Mouse (Mus musculus): Measurements from ENCODE around the gene Rnf149. TPM values are rescaled to one million over a fixed set of nuclear protein-coding genes. Genes with fewer than 3 reads are reported as not detected.

Gene Rnf149
- polyA plus RNA-seq, 1 experiment from 2014 or later: 21.0 TPM

DNA sequence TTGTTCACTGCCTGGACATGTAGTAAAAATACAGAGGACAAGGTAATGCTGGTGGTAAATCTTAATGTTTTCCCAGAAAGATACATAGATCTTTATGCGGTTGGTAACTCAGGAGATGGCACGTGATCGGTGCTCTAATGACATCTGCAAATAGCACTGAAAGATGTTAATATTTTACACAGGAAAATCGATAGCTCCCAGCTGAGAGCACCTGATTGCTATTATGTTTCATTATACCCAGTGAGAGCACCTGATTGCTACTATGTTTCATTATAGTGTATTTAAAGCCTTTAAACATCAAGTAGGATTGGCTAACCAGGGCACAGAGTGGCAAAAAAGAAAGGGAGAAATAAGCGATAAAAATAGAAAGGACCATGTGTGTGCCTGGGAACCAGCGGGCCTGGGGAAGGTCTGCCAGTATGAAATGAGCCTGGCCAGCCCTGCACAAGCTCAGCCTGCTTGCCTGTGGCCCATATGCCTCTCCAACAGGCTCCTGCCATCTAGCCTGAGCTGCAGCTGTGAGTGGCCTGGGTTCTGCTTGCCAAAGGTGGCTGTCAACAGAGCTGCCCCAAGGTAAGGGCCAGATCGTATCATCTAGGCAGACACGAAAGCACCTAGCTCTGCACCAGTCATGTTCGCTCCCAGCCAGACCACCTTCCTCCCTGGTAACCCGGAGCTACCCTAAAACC lies 61.8 kb downstream of the Rnf149 start:
- Histone ChIP-seq H3K9me3 (peaks cover 7% of the 10 kb centered on the region; the same call in 1 of the 2 replicates), H3K4me1 (replicated peaks) (no peaks in the 10 kb centered on the region), H3K4me3 (no peak overlapping the region), H3K36me3 (no peaks in the 10 kb centered on the region), H3K27ac (no peak overlapping the region), H3K27me3 (ENCODE audit: insufficient read depth, poor library complexity, severe bottlenecking) (no peaks in the 10 kb centered on the region)
- no peak for DNase-seq (ENCODE audit: low spot score)
- 88% methylated on average over 10 of the region's 10 CpGs for WGBS

DNA sequence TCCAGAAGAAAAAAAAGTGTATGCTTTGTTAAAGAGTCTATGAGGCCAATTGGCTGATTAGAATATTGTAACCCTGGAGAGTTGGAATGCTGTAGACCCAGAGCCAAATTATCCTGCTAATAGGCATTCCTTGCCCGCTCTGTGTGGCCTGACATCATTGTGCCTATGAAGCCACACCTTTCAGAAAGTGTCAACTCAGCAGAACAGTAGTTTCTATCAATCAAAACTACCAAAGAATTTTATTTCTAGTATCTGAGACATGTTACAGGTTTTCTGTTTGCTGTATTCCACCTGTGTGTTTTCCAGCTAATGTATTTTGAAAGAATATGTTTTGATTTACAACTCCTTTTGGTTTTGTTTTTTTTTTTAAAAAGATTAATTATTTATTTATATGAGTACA lies 65.0 kb downstream of the Rnf149 start:
- Histone ChIP-seq H3K27me3 (ENCODE audit: insufficient read depth, poor library complexity, severe bottlenecking) (no peaks in the 10 kb centered on the region), H3K9me3 (no peaks in the 10 kb centered on the region), H3K4me3 (no peak overlapping the region), H3K4me1 (replicated peaks) (no peaks in the 10 kb centered on the region), H3K27ac (no peak overlapping the region), H3K36me3 (no peaks in the 10 kb centered on the region)
- DNase-seq (ENCODE audit: low spot score): no peak
- 89% methylated on average over 1 of the region's 1 CpGs for WGBS

DNA sequence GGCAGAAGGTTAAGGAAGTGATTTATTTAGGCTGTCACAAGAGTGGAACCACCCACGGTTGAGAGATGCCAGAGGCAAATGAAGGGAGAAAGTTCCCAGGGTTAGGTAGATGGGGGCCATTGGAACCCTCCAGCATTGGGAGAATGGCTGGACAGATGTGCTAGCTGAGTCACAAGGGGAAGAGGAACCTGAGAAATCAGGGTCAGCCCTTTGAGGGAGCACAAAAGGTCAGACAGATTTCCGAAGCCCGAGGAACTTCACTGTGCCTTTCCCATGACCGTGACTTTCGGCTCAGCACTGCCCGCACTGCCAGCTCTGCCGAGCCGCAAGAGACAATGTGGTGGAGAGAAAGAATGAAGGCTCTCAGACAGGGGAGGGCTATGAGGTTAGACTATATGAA lies 65.4 kb downstream of the Rnf149 start:
- no peak for DNase-seq (ENCODE audit: low spot score)
- no peaks in the 10 kb centered on the region for H3K9me3 ChIP-seq
- WGBS: 79% methylated on average over 8 of the region's 8 CpGs
- H3K4me1 ChIP-seq (replicated peaks): no peaks in the 10 kb centered on the region
- no peak overlapping the region for H3K4me3 ChIP-seq
- no peaks in the 10 kb centered on the region for H3K27me3 ChIP-seq (ENCODE audit: insufficient read depth, poor library complexity, severe bottlenecking)
- no peak overlapping the region for H3K27ac ChIP-seq
- H3K36me3 ChIP-seq: no peaks in the 10 kb centered on the region

DNA sequence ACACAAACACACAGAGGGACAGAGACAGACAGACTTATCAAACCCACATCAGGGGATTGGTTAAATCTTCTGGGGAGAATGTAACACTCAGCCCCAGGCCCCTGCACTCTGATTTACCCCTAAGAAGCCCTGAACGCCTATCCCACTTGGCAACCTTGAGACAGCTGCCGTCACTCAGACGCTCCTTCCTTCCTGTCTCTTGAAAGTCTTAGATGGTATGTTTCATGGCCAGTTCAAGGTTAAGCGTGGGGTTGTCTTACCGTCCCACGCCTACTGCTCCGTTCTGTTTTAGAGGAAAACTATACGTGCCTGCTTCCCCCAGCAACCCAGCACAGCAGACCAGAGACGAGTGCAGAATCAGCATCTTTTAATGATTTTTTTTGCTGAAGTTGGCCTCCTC lies 71.6 kb downstream of the Rnf149 start:
- no peak for DNase-seq (ENCODE audit: low spot score)
- H3K36me3 ChIP-seq: no peaks in the 10 kb centered on the region
- WGBS: 82% methylated on average over 9 of the region's 9 CpGs
- no peaks in the 10 kb centered on the region for H3K9me3 ChIP-seq
- no peak overlapping the region for H3K4me3 ChIP-seq
- no peaks in the 10 kb centered on the region for H3K4me1 ChIP-seq (replicated peaks)
- H3K27ac ChIP-seq: no peak overlapping the region
- H3K27me3 ChIP-seq (ENCODE audit: insufficient read depth, poor library complexity, severe bottlenecking): no peaks in the 10 kb centered on the region

DNA sequence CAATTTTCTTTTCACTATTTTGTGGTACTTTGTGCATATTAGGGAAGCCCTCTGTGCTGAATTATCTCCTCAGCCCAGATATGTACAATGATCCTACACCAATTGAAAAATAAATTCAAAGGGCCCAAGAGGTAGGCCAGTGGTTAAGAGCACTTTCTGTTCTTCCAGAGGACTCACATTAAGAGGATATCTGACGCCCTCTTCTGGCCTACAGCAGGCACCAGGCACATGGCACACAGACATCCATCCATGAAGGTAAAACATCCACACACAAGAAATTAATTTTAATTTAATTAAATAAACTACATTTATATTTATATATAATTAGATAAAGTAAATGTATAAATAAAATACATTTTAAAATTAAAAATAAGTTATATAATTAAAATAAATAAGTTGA lies 72.9 kb downstream of the Rnf149 start:
- H3K4me1 ChIP-seq (replicated peaks): no peaks in the 10 kb centered on the region
- H3K4me3 ChIP-seq: no peak overlapping the region
- H3K9me3 ChIP-seq: no peaks in the 10 kb centered on the region
- no peaks in the 10 kb centered on the region for H3K27me3 ChIP-seq (ENCODE audit: insufficient read depth, poor library complexity, severe bottlenecking)
- DNase-seq (ENCODE audit: low spot score): no peak
- WGBS: 14% methylated on average over 1 of the region's 1 CpGs
- H3K27ac ChIP-seq: no peak overlapping the region
- no peaks in the 10 kb centered on the region for H3K36me3 ChIP-seq

DNA sequence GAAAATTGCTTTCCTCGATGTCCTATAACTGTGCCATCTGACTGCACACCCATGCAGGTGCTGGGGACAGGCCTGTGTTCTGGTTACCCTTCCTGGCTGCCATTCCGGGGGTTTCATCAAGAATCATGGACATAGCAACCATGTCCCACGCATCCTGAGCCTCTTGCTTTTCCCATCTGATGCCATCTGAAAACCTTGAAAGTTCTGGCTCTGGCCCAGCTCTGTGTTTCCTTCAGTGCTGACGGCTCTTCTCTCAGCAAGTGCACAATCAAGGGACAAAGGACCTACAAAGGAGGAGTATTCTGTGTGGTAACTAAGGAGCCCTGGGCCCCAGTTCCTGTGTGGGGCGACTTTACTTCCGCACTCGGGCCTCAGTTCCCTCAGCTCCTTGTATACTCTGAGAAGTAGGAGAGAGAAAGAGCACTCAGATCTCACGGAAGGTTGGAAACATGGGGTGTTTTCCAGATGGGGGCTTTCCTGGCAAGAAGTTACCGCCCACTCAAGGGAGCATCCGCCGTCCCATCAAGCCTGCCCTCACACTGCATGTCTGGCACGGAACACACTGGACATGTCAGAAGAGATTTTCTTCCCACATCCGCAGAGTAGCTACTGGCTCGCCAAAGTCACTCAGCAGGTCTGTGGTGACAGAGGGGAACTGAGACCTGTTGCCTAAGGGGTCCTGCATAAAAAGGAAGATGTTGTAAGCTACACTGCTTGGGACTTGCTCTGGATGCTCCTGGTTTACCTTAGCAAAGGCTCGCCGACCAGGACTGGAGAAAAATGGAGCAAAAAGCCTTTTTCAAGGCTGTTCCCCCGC lies 74.2 kb downstream of the Rnf149 start:
- Histone ChIP-seq H3K27me3 (ENCODE audit: insufficient read depth, poor library complexity, severe bottlenecking) (no peaks in the 10 kb centered on the region), H3K27ac (no peak overlapping the region), H3K4me1 (replicated peaks) (no peaks in the 10 kb centered on the region), H3K9me3 (no peaks in the 10 kb centered on the region), H3K4me3 (no peak overlapping the region), H3K36me3 (no peaks in the 10 kb centered on the region)
- no peak for DNase-seq (ENCODE audit: low spot score)
- 85% methylated on average over 17 of the region's 17 CpGs for WGBS

Other genes starting within 250 kb of the Rnf149 start
- gene Rpl31, start 209.6 kb downstream of the Rnf149 start, polyA plus RNA-seq (2016; fragmentation: Nextera tagmentation; extraction: Ambion mirVana): 425 and 430 TPM in 2 replicates
- gene Tbc1d8, start 98.7 kb downstream of the Rnf149 start, polyA plus RNA-seq (2016; fragmentation: Nextera tagmentation; extraction: Ambion mirVana): 5.9 and 6.3 TPM in 2 replicates
- gene Cnot11, start 42.4 kb downstream of the Rnf149 start, polyA plus RNA-seq (2016; fragmentation: Nextera tagmentation; extraction: Ambion mirVana): 26.2 and 26.9 TPM in 2 replicates
- 0.35 and 0.78 TPM in 2 replicates for gene Creg2, start 74.1 kb upstream of the Rnf149 start, polyA plus RNA-seq (2016; fragmentation: Nextera tagmentation; extraction: Ambion mirVana)
- gene Rfx8, start 143.6 kb upstream of the Rnf149 start, polyA plus RNA-seq (2016; fragmentation: Nextera tagmentation; extraction: Ambion mirVana): 0.12 and 0.22 TPM in 2 replicates
- not detected in 2 replicates for gene Gm3646, start 227.9 kb upstream of the Rnf149 start, polyA plus RNA-seq (2016; fragmentation: Nextera tagmentation; extraction: Ambion mirVana)

All from hindbrain, embryonic 10.5 days (tissue).